Mouse (Mus musculus) megakaryocyte, adult 5-6 weeks (primary cell): ENCODE measurements around the gene Gm10181. TPM values are rescaled to one million over a fixed set of nuclear protein-coding genes. Genes with fewer than 3 reads are reported as not detected.

Experiments used
- total RNA-seq, 2 experiments: library from RNA; stranded (forward) in 1 of 2; stranded (reverse) in 1 of 2; fragments of 153-499, 151-499 nt in 1 of 2; fragments of 221-1000, 200-1000 nt in 1 of 2; gene quantifications; 2 replicates each; pipeline versions ENCODE4 v1.2.3 to v1.2.4; 2015 to 2017

The Gm10181 gene
- total RNA-seq, 2 experiments from 2014 or later: not detected

Other genes starting within 250 kb of the Gm10181 start
- 47.1 and 54.7 TPM in 2 replicates for gene Herpud2, start 62.4 kb downstream of the Gm10181 start, total RNA-seq (2015)
- gene Herpud2, start 62.4 kb downstream of the Gm10181 start, total RNA-seq (2017): 19.9 and 26.2 TPM in 2 replicates
- 213 and 245 TPM in 2 replicates for gene Sept7, start 163.0 kb downstream of the Gm10181 start, total RNA-seq (2015)
- 337 and 347 TPM in 2 replicates for gene Sept7, start 163.0 kb downstream of the Gm10181 start, total RNA-seq (2017)